Mouse (Mus musculus) thymus, adult 2 months (tissue): Measurements from ENCODE around the gene Commd1. TPM values are rescaled to one million over a fixed set of nuclear protein-coding genes. Genes with fewer than 3 reads are reported as not detected.

Source experiments
- DNase-seq: peaks from one replicate; pipeline ENCODE4 v3.0.0; 2021
- H3K27ac ChIP-seq: fragments of 200-500 bp; 2 replicates; pipeline ENCODE4 v1.5.1; 2012; ENCODE audit warnings: low read length, control low read depth; ENCODE audit not compliant: control insufficient read depth, insufficient read depth
- H3K27me3 ChIP-seq: fragments of 200-500 bp; 2 replicates; pipeline ENCODE4 v1.6.1; 2012; ENCODE audit warnings: mild to moderate bottlenecking, low read length, moderate library complexity, mixed read lengths; ENCODE audit not compliant: control insufficient read depth, insufficient read depth
- H3K36me3 ChIP-seq: fragments of 200-500 bp; 2 replicates; pipeline ENCODE4 v1.6.1; 2012; ENCODE audit warnings: mild to moderate bottlenecking, low read length, moderate library complexity; ENCODE audit not compliant: control insufficient read depth, insufficient read depth
- H3K4me1 ChIP-seq: fragments of 200-500 bp; replicated peaks from 2 replicates; pipeline ENCODE4 v1.6.1; 2012; ENCODE audit warnings: low read length; ENCODE audit not compliant: control insufficient read depth, insufficient read depth
- H3K4me3 ChIP-seq: fragments of 200-500 bp; 2 replicates; pipeline ENCODE4 v1.5.1; 2012; ENCODE audit warnings: mild to moderate bottlenecking, low read length, control low read depth, moderate library complexity; ENCODE audit not compliant: control insufficient read depth, insufficient read depth
- CTCF ChIP-seq: fragments of 200-500 bp; IDR thresholded peaks from 2 replicates; pipeline ENCODE4 v1.5.1; 2012; ENCODE audit warnings: mild to moderate bottlenecking, control low read depth, low read length, moderate library complexity, borderline replicate concordance; ENCODE audit not compliant: control insufficient read depth, poor library complexity, insufficient read depth; ENCODE audit errors: extremely low read depth
- POLR2A ChIP-seq: fragments of 200-500 bp; IDR thresholded peaks from 2 replicates; pipeline ENCODE4 v1.6.1; 2012; ENCODE audit warnings: mild to moderate bottlenecking, low read length, control low read depth, moderate library complexity; ENCODE audit not compliant: control insufficient read depth, poor library complexity, insufficient read depth; ENCODE audit errors: extremely low read depth
- WGBS: fragments of 180-500 bp; shearing (Covaris S2); methylation state at CpG from one replicate; pipeline ENCODE4 v1.1.7; 2018; 5-methylcytosine and 5-hydroxymethylcytosine counted together
- polyA plus RNA-seq: library from polyadenylated mRNA; depleted of rRNA; stranded (reverse); fragments of >200 nt; gene quantifications from 2 replicates; pipeline ENCODE4 v1.2.3, GENCODE M21; 2012; rRNA removed

Commd1 gene
- polyA plus RNA-seq: 12.2 and 13.0 TPM in 2 replicates

DNA sequence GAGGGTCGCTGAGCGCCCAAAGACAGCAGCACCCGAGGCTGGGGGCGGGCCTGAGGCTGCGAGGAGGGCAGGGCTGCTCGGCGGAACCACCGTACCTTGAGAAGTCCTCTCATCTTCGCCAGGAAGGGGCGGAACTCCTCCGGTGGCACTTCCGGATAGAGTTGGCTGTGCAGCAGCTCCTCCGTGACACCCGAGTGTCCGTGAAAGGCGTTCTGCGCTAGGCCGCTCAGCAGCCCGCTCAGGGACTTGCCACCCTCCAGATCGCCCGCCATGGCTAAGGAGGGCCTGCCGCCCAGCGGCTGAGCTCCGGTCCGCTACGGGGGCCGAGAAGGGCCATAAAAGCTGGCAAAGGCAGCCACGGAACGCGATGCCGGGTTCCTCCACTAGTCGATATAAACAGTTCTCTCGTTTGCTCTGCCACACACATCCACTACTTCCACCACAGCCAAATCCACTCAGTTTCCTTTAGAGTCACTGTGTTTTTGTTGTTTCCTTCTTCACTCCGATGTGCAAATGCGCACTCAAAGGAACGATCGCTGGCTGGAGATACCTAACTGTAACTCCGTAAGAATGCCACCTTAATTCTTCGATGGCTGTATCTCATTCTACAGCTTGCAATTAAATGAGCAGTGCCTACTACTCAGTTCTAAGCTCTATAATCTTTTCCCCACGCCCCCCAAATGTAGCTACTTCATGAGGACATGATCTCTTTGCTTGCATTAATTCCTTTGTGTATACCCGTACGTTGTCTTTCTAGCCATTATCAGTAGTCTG, at the start of gene Commd1, which contains the start of gene Gm28048:
Gene Commd1, minus strand, starts transcription at position 399 of the 774 bp plus-strand sequence.
Gene Gm28048, minus strand, starts transcription at position 107 of the 774 bp plus-strand sequence.
- no peaks in the 10 kb centered on the region for H3K36me3 ChIP-seq
- WGBS: 4% methylated on average over 42 of the region's 42 CpGs
- DNase-seq: peak; percentile 96

DNA sequence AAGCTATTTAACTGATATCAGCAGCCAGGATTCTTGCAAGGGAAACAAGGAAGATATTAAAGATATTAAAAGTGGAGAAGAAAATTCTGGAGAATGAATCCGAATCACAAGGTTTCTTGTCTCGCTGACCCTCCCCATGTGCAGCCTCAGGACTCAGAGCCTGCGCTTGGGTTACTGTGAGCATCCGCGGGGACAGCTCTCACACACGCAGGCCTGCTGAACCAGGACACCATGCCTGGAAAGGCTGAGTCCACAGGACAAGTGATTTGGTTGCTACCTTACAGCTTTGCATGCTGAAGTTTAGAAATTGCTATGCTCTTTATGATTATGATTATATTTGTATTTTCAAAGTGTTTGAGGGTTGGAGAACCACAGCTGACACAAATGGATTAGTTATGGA, 47.2 kb upstream of the Commd1 start:
- H3K27ac ChIP-seq: no peak overlapping the region
- no peaks in the 10 kb centered on the region for H3K36me3 ChIP-seq
- H3K4me3 ChIP-seq: no peak overlapping the region
- H3K27me3 ChIP-seq: no peaks in the 10 kb centered on the region
- 95% methylated on average over 6 of the region's 6 CpGs for WGBS
- no peak for DNase-seq
- TF ChIP-seq CTCF: no peak
- no peak for TF ChIP-seq POLR2A
- H3K4me1 ChIP-seq: no peaks in the 10 kb centered on the region

More for the DNA sequence above, at the start of gene Commd1, which contains the start of gene Gm28048:
- H3K4me3 ChIP-seq: peak within 1 kb of the TSS; percentile 56
- H3K27me3 ChIP-seq: no peaks in the 10 kb centered on the region
- TF ChIP-seq CTCF: peak; percentile 73
- TF ChIP-seq POLR2A: peak; percentile 82
- H3K27ac ChIP-seq: peak within 1 kb of the TSS; percentile 66
- peaks cover 8% of the 10 kb centered on the region for H3K4me1 ChIP-seq

GRCm38 (mm10) chr11:23028957-23029356, 46.8 kb upstream of the Commd1 start:
- Histone ChIP-seq H3K27ac (no peak overlapping the region), H3K36me3 (no peaks in the 10 kb centered on the region), H3K4me3 (no peak overlapping the region), H3K27me3 (no peaks in the 10 kb centered on the region), H3K4me1 (no peaks in the 10 kb centered on the region)
- 91% methylated on average over 3 of the region's 3 CpGs for WGBS
- TF ChIP-seq CTCF (no peak), POLR2A (no peak)
- DNase-seq: no peak

GRCm38 (mm10) chr11:23024169-23024568, 42.0 kb upstream of the Commd1 start:
- whole genome bisulfite sequencing: 37% methylated on average over 3 of the region's 3 CpGs
- H3K27ac ChIP-seq: no peak overlapping the region
- no peaks in the 10 kb centered on the region for H3K36me3 ChIP-seq
- H3K4me3 ChIP-seq: no peak overlapping the region
- TF ChIP-seq POLR2A (no peak), CTCF (no peak)
- no peaks in the 10 kb centered on the region for H3K4me1 ChIP-seq
- no peak for DNase-seq
- no peaks in the 10 kb centered on the region for H3K27me3 ChIP-seq

GRCm38 (mm10) chr11:23023155-23023554, 41.0 kb upstream of the Commd1 start:
- Histone ChIP-seq H3K4me3 (no peak overlapping the region), H3K4me1 (no peaks in the 10 kb centered on the region), H3K27ac (no peak overlapping the region), H3K36me3 (no peaks in the 10 kb centered on the region), H3K27me3 (no peaks in the 10 kb centered on the region)
- TF ChIP-seq CTCF (no peak), POLR2A (no peak)
- WGBS: 90% methylated on average over 2 of the region's 2 CpGs
- no peak for DNase-seq

- no peak for TF ChIP-seq POLR2A
- no peak for TF ChIP-seq CTCF
- WGBS: 96% methylated on average over 14 of the region's 14 CpGs
These were observed 38.7 kb upstream of the Commd1 start for GRCm38 (mm10) chr11:23020841-23021240.

More at GRCm38 (mm10) chr11:23020841-23021240, 38.7 kb upstream of the Commd1 start:
- Histone ChIP-seq H3K27ac (no peak overlapping the region), H3K4me3 (no peak overlapping the region), H3K4me1 (no peaks in the 10 kb centered on the region), H3K27me3 (no peaks in the 10 kb centered on the region), H3K36me3 (no peaks in the 10 kb centered on the region)
- no peak for DNase-seq
